Mouse (Mus musculus) c-Kit-positive CD71-positive TER-119-positive erythroid progenitor cells, embryonic 14.5 days (primary cell): Measurements from ENCODE around the gene Bnip2.

ENCODE experiments used
- DNase-seq: peaks from one replicate; pipeline ENCODE4 v3.0.0-alpha.2; 2013; ENCODE audit warnings: low spot score

Bnip2 gene

DNA sequence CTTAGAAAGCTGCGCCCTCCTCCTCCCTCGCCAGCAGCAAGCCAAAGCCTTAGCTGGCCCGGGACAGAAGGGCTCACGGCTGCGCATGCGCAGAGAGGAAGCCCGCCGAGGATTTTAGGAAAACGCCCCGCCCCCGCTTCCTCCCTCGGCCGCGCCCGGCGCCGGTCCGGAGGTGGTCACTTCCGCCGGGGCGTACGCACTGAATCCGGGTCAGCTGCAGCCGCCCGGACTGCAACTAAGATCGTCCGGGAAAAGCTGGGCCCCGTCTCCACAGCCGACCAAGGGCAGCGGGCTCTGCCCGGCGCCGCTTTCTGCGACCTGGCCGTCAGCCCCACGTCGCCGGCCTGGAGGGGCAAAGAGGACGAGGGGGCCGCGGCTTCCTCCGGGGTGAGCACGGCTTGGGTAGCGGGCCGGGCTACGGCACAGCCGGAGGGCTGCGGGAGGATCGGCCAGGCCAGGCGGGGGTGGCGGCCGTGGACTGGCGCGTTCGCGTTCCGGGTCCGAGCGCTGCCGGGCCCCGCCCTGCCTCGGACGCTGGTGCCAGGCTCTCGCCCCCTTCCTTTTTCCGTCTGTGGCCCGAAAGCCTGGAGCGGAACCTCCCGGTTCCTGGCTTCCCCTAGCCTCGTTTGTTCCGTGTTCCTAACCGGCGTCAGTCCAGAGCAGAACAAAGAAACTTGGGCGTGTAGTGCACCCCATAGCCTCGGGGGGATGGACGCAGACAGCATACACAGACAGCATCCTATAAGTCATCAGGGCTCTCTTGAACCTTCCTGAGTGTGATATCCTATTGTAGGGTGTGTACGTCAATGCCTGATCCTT is at the start of gene Bnip2:
Bnip2 (plus strand) TSS at position 164 of the 819 bp plus-strand sequence.
- DNase-seq, result peak; percentile 91

DNA sequence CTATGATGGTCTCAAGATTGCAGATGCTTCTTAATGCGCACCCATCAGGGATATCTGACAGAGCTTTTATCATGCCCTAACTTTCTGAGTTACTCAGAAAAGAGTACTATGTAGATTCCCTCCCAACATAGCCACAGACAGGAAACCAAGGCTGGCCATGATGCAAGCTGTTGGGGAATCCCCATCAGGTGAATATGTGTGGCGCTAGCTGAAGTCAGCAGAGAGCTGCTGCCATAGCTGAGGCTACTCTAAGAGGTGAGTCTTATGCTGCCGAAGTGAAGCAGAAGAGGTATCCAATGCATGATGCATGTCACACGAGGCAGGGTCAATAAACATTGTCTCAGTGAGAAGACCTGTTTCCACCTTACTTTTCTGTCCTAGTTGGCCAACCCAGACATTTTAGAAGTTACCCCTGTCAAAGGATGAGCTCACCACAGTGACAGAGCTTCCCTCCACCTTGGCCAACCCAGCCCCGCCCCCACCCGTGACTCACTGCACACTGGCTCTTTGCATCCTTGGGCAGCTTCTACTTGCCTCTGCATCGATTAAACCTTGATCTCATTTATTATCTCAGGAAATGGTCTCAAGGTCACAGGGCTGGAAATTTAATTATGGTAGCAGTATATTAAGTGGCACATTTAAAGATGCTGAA is 48.3 kb upstream of the Bnip2 start:
- DNase-seq, result no peak

- no peak for DNase-seq
Observed at GRCm38 (mm10) chr9:69941556-69941955, 47.7 kb upstream of the Bnip2 start.

DNA sequence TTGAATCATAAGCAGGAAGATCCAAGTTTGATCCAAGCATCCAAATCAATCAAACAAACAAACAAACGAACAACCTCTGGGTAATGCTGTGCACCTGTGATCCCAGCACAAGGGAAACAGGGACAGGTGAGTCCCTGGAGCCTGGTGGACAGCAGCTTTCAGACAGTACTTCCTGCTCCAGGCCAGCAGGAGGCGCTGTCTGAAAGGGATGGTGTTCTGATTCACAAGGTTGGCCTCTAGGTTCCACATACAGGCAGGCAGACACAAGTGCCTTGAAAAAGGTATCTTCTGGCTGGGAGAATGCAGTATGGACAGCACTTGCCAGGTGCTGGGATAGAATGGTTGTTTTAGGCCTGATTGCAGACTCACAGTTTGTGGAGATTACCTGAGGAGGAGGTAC is 40.3 kb upstream of the Bnip2 start:
- DNase-seq, result peak; percentile 36

GRCm38 (mm10) chr9:69949641-69950040 is 39.6 kb upstream of the Bnip2 start:
- DNase-seq, result no peak

DNA sequence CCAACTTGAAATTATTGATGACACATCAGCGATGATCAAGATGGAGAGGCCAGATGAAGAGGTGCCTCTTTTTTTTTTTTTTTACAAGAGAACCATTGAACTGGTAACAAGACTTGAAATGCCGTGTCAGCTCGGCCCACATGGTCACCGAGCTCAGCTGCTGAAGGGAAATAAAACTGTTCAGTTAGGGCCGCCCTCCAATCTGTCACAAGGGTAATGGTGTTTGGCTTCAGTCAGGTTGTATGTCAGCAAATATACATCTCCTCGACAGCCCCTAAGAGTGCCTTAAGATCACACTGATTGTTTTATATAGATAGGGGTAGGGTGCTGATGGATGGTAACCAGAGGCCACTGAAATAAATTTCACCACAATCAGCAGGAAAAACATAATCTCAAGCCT is 28.3 kb upstream of the Bnip2 start:
- no peak for DNase-seq

GRCm38 (mm10) chr9:69964370-69964769 is 24.9 kb upstream of the Bnip2 start:
- DNase-seq, result no peak

GRCm38 (mm10) chr9:69985526-69985925 is 3.7 kb upstream of the Bnip2 start:
- no peak for DNase-seq

DNA sequence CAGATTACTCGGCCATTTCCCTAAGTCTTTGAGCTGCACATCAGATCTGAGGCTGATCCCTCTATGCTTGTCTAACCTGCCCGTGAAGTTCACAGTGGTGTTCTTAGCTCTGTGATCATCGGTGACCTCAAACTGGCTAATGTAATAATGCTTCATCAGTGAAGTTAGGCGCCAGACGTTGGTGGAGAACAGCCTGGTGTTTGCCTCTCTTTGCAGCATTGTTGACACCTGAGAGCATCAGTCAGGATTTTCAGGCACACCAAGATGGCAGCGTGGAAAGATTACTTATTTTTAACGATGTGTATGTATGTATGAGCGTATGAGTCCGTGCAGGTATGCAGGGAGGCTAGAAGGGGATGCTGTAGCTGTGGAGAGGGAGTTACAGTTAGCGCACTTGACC is 3.2 kb upstream of the Bnip2 start:
- no peak for DNase-seq

GRCm38 (mm10) chr9:69986571-69986970 is 2.7 kb upstream of the Bnip2 start:
- no peak for DNase-seq

DNA sequence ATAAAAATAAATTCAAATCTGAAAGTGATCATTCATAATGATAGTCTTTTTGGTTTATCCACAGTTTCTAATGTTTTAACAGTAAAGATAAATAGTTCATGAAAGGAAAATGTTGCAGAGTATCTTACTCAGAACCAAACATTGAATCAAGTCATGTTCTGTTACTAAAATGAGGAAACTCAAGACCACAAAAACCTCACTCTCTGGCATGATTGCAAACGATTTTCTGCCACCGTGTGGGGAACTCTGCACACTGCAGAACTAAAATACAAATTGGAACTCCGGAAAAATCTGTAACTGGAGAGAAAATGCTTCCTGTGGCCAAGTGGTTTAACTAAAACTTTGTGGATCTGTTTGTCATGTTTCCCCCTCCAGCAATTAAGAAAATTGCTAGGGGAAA is 1.7 kb upstream of the Bnip2 start:
- peak; percentile 46 for DNase-seq

- DNase-seq, result no peak
Observed at GRCm38 (mm10) chr9:69988706-69989302, 462 bp upstream of the Bnip2 start.

DNA sequence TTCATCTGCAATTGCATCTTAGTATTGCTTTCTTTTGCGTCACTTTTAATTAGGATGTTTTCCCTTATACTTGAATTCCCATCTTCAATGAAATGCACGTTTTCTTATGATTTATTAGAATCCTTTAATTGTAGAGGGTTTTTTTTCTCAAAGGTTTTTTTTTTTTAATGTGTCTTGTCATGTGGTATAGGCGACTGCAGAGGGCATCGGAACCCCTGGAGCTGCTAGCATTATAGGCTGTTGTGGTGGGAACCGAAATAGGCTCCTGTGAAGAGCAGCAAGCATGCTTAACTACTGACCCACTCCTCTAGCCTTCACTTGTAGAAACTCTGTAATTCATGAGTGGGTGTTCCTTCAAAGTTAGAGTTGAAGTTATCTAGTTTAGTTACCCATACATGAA is 1.1 kb downstream of the Bnip2 start:
- peak; percentile 26 for DNase-seq

DNA sequence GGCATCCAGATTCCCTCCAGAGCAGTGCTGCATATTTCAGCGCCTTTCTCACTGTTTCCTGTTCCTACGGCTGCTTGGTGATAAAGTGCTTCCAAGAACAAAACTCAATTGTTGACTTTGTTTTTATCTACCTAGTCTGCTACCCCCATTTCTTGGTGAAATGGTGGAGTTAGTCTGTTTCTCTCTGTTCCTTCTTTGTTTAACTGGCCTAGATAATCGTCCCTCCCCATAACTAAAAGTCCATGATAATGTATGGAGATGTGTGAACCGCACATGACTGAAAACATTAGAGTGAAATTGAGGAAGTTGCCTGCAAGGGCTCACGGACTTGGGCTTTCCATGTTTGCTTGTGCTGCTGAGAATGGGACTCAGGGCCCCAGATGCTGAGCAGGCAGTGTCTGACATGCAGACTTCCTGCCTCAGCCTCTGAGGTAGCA is 3.6 kb downstream of the Bnip2 start:
- DNase-seq, result no peak

DNA sequence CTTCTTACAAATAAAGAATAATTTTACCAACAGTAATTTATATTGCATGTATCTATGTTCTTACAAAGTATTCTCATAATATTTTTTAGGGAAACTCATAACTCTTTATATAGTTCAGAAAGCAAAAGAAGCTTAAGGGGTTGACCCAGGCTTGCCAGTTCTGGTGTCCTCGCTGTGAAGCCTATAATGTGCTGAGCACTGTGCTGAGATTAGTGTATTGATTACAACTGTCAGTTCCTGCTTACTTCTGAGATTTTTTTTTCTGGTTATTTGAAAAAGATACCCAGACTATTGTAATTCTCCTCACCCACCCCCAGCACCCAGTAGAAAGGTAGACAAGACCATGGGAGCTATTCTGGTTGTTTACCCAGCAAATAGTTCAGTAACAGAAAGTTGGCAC is 4.2 kb downstream of the Bnip2 start:
- DNase-seq, result no peak

DNA sequence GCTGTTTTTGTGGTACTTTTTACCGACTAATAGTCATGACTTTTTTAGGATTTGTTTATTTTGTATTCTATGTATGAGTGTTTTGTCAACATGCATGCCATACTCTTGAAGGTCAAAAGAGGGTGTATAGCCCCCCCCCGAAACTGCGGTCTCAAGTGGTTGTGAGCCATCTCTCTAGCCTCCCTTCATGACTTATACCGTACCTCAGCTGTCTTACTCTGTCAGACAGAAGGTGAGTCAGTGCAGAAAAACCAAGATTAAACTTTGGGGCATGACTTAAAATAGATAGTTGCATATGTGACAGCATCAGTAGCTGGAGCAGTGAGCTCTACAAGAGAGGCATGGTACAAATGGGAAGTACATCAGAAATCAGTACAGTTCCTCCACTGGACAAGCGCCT is 5.3 kb downstream of the Bnip2 start:
- no peak for DNase-seq

DNA sequence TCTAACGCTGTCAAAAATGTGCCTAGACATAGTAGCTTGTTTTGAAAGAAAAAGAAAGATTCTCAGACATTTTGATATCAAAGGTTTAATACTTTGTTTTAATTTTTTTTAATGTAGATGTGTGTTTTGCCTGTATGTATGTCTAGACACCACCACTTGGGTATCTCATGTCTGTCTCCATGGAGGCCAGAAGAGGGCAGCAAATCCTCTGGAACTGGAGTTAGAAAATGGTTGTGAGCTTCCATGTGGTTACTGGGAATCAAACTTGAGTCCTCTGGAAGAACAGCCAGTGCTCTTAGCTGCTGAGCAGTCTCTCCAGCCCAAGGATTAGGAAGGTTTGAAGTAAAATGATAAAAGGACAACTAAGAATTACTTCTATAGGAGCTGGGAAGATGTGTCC is 10.1 kb downstream of the Bnip2 start:
- DNase-seq, result no peak

GRCm38 (mm10) chr9:70003516-70003915 is 14.2 kb downstream of the Bnip2 start:
- DNase-seq, result no peak

DNA sequence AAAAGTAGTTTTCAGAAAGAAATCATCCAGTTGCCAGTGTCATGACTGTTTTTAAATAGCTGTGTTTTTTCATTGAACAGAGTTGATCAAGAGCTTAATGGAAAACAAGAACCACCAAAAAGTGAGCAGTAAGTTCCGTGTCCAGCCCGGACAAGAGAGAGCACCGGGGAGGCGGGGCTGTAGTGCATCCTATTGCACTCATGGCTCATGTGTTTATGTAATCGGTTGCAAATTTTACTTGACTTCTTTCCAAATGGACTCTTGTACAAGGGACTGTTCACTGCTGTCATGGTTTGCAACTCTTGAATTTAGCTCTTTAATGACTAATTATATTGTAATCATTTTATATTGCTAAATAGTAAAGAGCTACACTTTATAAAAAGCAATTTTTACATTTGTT is 17.7 kb downstream of the Bnip2 start:
- no peak for DNase-seq

DNA sequence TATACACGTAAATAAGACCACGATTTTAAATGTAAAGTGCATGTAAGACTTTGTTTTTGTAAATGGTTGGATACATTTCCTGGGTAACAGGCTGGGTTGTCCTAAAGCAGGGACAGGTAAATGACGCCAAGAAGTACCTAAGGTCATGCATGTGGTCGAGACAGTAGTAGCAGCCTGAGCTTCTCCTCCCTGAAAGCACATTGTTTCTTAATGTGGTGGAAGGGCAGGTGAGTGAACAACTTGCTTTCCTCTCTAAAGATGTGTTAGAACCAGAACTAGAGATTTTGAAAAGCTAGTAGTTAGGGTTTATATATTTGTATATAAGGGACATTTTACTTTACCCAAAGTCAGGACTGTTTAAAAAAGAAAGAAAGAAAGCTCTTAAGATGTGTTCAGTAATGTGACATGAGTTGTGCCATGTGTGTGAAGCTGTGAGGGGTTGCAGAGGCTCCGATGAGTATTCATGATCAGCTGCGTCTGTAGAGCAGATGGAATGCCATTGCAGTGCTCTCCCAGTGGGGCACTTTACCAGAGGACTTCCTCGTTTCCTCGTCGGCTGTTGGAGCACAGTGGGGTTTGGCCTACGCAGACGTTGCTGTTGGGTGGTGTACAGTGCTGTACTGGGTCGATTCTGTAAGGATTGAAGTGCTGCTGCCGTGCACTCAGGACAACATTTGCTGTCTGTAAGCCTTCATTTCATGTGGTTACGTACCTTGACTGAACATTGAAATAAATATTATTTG is 18.4 kb downstream of the Bnip2 start:
- DNase-seq, result no peak

- DNase-seq, result no peak
Observed at GRCm38 (mm10) chr9:70009754-70010304, 20.6 kb downstream of the Bnip2 start.

- DNase-seq, result no peak
Observed at GRCm38 (mm10) chr9:70010781-70011473, 21.7 kb downstream of the Bnip2 start.
